Mouse (Mus musculus) bone marrow macrophage, adult 2 months (primary cell): ENCODE results near the gene Tmco5.
"Not testable (repeated sequence)": the region's sequence is repeated elsewhere in the genome, so short reads cannot be mapped to it uniquely, and the experiment has no call there.

Experiments
- CTCF ChIP-seq: IDR thresholded peaks from 2 replicates; pipeline ENCODE4 v1.5.1; 2012; ENCODE audit warnings: low read depth, mild to moderate bottlenecking, low read length, moderate library complexity
- POLR2A ChIP-seq: IDR thresholded peaks from 2 replicates; pipeline ENCODE4 v1.6.1; 2012; ENCODE audit warnings: mild to moderate bottlenecking, low read depth, low read length, borderline replicate concordance

GRCm38 (mm10) chr2:116934236-116934635, 55.7 kb downstream of the Tmco5 start:
- TF ChIP-seq CTCF, POLR2A: not testable (repeated sequence)
